8 mouse cellular contexts compared by ENCODE assay signal in genomic region chr9:96887954-96888353, GRCm38 (mm10). TPM values are rescaled to one million over a fixed set of nuclear protein-coding genes. Genes with fewer than 3 reads are reported as not detected.
A peak's percentile ranks its signal among the peaks of the same experiment; 100 is the strongest.
DNase-seq lines count a peak whose midpoint lies in the region; ATAC-seq lines count a peak whose summit lies in the region.

No protein-coding gene starts in this region.

- H3K9me3 ChIP-seq in heart, embryonic 16.5 days (replicated peaks; ENCODE audit: control insufficient read depth, low read length): no peaks in the 10 kb centered on the region
- H3K9me3 ChIP-seq in hindbrain, embryonic 15.5 days: no peaks in the 10 kb centered on the region
- no peaks in the 10 kb centered on the region for H3K9me3 ChIP-seq in neural tube, embryonic 13.5 days

- no peaks in the 10 kb centered on the region for H3K27me3 ChIP-seq in heart, embryonic 16.5 days (ENCODE audit: control insufficient read depth, insufficient read depth, low read length)
- H3K27me3 ChIP-seq in hindbrain, embryonic 15.5 days: no peaks in the 10 kb centered on the region
- H3K27me3 ChIP-seq in neural tube, embryonic 13.5 days: no peaks in the 10 kb centered on the region

- 17% methylated on average over 6 of the region's 6 CpGs for WGBS in heart, embryonic 16.5 days
- WGBS in hindbrain, embryonic 15.5 days: 7% methylated on average over 6 of the region's 6 CpGs
- WGBS in neural tube, embryonic 13.5 days: 10% methylated on average over 6 of the region's 6 CpGs

- H3K9ac ChIP-seq in heart, embryonic 16.5 days (ENCODE audit: low read length): peak overlapping the region; percentile 81
- H3K9ac ChIP-seq in hindbrain, embryonic 15.5 days: peak overlapping the region; percentile 64; the same call in 1 of the 2 replicates
- H3K9ac ChIP-seq in neural tube, embryonic 13.5 days: peak overlapping the region; percentile 27; the same call in 1 of the 2 replicates

- ATAC-seq in heart, embryonic 16.5 days (replicated peaks; ENCODE audit: extremely low read depth, insufficient read depth, low FRiP score): no peak
- ATAC-seq in hindbrain, embryonic 15.5 days (ENCODE audit: low FRiP score, low read depth): peak; percentile 29; the same call in 1 of the 2 replicates
- ATAC-seq in neural tube, embryonic 13.5 days (ENCODE audit: low read depth): peak; percentile 28

- DNase-seq in heart, postnatal 14 days: no peak
- DNase-seq in cerebellum, postnatal 25 days: peak; percentile 77 to 80
- no peak for DNase-seq in left cerebral cortex, adult 9 months (ENCODE audit: low spot score in 2 of 2)
- DNase-seq in urinary bladder, adult 2 months (ENCODE audit: low spot score): no peak
- no peak for DNase-seq in kidney, postnatal 25 days

- peak overlapping the region; percentile 61 for H3K4me3 ChIP-seq in heart, embryonic 16.5 days (ENCODE audit: low read length)
- peak overlapping the region; percentile 68 for H3K4me3 ChIP-seq in hindbrain, embryonic 15.5 days
- H3K4me3 ChIP-seq in neural tube, embryonic 13.5 days: peak overlapping the region; percentile 58

- no peaks in the 10 kb centered on the region for H3K36me3 ChIP-seq in heart, embryonic 16.5 days (ENCODE audit: control insufficient read depth, insufficient read depth)
- no peaks in the 10 kb centered on the region for H3K36me3 ChIP-seq in hindbrain, embryonic 15.5 days
- H3K36me3 ChIP-seq in neural tube, embryonic 13.5 days: no peaks in the 10 kb centered on the region

- peaks cover 47% of the 10 kb centered on the region for H3K4me1 ChIP-seq in heart, embryonic 16.5 days (ENCODE audit: control insufficient read depth, insufficient read depth, low read length)
- peaks cover 83% of the 10 kb centered on the region for H3K4me1 ChIP-seq in hindbrain, embryonic 15.5 days (replicated peaks)
- H3K4me1 ChIP-seq in neural tube, embryonic 13.5 days (replicated peaks): peaks cover 88% of the 10 kb centered on the region

- H3K4me2 ChIP-seq in heart, embryonic 16.5 days (ENCODE audit: low read depth, low read length): peak overlapping the region; percentile 86
- peak overlapping the region; percentile 89 for H3K4me2 ChIP-seq in hindbrain, embryonic 15.5 days
- H3K4me2 ChIP-seq in neural tube, embryonic 13.5 days: peak overlapping the region; percentile 86

- H3K27ac ChIP-seq in heart, embryonic 16.5 days (ENCODE audit: low read length): no peak overlapping the region
- no peak overlapping the region; the same call in 1 of the 2 replicates for H3K27ac ChIP-seq in hindbrain, embryonic 15.5 days (replicated peaks)
- no peak overlapping the region for H3K27ac ChIP-seq in neural tube, embryonic 13.5 days (replicated peaks)

- intact Hi-C loops in heart, postnatal 14 days (cut with DNase I): loop anchor here (2.0 kb wide), 1 partner anchor 49 kb away; no protein-coding TSS in a partner anchor

RNA-seq across cellular contexts. Expression of gene Pxylp1, which starts 4.5 kb away (rescaled TPM):
- polyA plus RNA-seq in heart, embryonic 16.5 days (2015; fragmentation: Nextera tagmentation; extraction: Ambion mirVana): 25.8 and 26.0 TPM in 2 replicates
- 10 to 100 TPM; 17.4 to 20.9 TPM for total RNA-seq in heart, postnatal 14 days (2021)
- 32.6 and 39.0 TPM in 2 replicates for polyA plus RNA-seq in hindbrain, embryonic 15.5 days (2015; fragmentation: Nextera tagmentation; extraction: Ambion mirVana)
- polyA plus RNA-seq in neural tube, embryonic 13.5 days (2015; fragmentation: Nextera tagmentation; extraction: Ambion mirVana): 31.5 and 33.4 TPM in 2 replicates
- polyA plus RNA-seq in urinary bladder, adult 2 months (2012; rRNA removed): 6.6 and 7.6 TPM in 2 replicates

Comparison
In these comparisons a context has a peak if more than half of its experiments do, and no peak if none do; other contexts are left out.
1. H3K9ac ChIP-seq: peak in every context shown above with its lines; median percentile 81 in heart, embryonic 16.5 days; 64 in hindbrain, embryonic 15.5 days; 27 in neural tube, embryonic 13.5 days.
2. DNase-seq: peak in cerebellum, postnatal 25 days (2 of 2); none in heart, postnatal 14 days (0 of 2), left cerebral cortex, adult 9 months (0 of 2), urinary bladder, adult 2 months (single experiment) and kidney, postnatal 25 days (0 of 2).
3. Peak in every context shown above with its lines, with median percentiles within 50 percentile points of each other: H3K4me2 ChIP-seq and H3K4me3 ChIP-seq.